Mouse (Mus musculus): Measurements from ENCODE around the gene Ramp2.

Ramp2 gene

GRCm38 (mm10) chr11:101245855-101246701 is at the start of gene Ramp2:
TSS of gene Ramp2 (plus strand) at chr11:101246028.
- DNase-seq: peak; percentile 43

GRCm38 (mm10) chr11:101196175-101196574 is 49.7 kb upstream of the Ramp2 start:
- DNase-seq: no peak

GRCm38 (mm10) chr11:101199555-101199954 is 46.3 kb upstream of the Ramp2 start:
- DNase-seq: no peak

- peak; percentile 44 for DNase-seq
Observed at GRCm38 (mm10) chr11:101200986-101201385, 44.8 kb upstream of the Ramp2 start.

- DNase-seq: no peak
Observed at GRCm38 (mm10) chr11:101211970-101212369, 33.9 kb upstream of the Ramp2 start.

GRCm38 (mm10) chr11:101216936-101217335 is 28.9 kb upstream of the Ramp2 start:
- DNase-seq: no peak

GRCm38 (mm10) chr11:101218436-101219055 is 27.3 kb upstream of the Ramp2 start:
- no peak for DNase-seq

GRCm38 (mm10) chr11:101220853-101221252 is 25.0 kb upstream of the Ramp2 start:
- DNase-seq: no peak

- no peak for DNase-seq
Observed at GRCm38 (mm10) chr11:101221306-101221986, 24.4 kb upstream of the Ramp2 start.

- no peak for DNase-seq
Observed at GRCm38 (mm10) chr11:101224337-101224736, 21.5 kb upstream of the Ramp2 start.

GRCm38 (mm10) chr11:101225331-101226064 is 20.3 kb upstream of the Ramp2 start:
- DNase-seq: no peak

- peak; percentile 92 for DNase-seq
Observed at GRCm38 (mm10) chr11:101226065-101226701, 19.6 kb upstream of the Ramp2 start, which contains the start of gene Ezh1. TSS of gene Ezh1 (minus strand) at chr11:101226463.

GRCm38 (mm10) chr11:101229361-101229900 is 16.4 kb upstream of the Ramp2 start:
- DNase-seq: no peak

- DNase-seq: no peak
Observed at GRCm38 (mm10) chr11:101230061-101230511, 15.7 kb upstream of the Ramp2 start.

GRCm38 (mm10) chr11:101230526-101230925 is 15.3 kb upstream of the Ramp2 start:
- DNase-seq: no peak

GRCm38 (mm10) chr11:101230991-101231871 is 14.6 kb upstream of the Ramp2 start:
- DNase-seq: no peak

- peak; percentile 29 for DNase-seq
Observed at GRCm38 (mm10) chr11:101232010-101232839, 13.6 kb upstream of the Ramp2 start.

GRCm38 (mm10) chr11:101233240-101233639 is 12.6 kb upstream of the Ramp2 start:
- no peak for DNase-seq

GRCm38 (mm10) chr11:101234124-101234523 is 11.7 kb upstream of the Ramp2 start:
- no peak for DNase-seq

- DNase-seq: no peak
Observed at GRCm38 (mm10) chr11:101235429-101235828, 10.4 kb upstream of the Ramp2 start.
